Mouse (Mus musculus): ENCODE data around the gene Gadd45g.
"Not testable (repeated sequence)": the region's sequence is repeated elsewhere in the genome, so short reads cannot be mapped to it uniquely, and the experiment has no call there.

The Gadd45g gene

GRCm38 (mm10) chr13:51834520-51834919 lies 12.0 kb upstream of the Gadd45g start:
- DNase-seq, result no peak

GRCm38 (mm10) chr13:51835208-51835607 lies 11.3 kb upstream of the Gadd45g start:
- DNase-seq, result not testable (repeated sequence)

- DNase-seq, result no peak
These were observed 9.1 kb upstream of the Gadd45g start for GRCm38 (mm10) chr13:51837402-51837801.

GRCm38 (mm10) chr13:51839250-51840026 lies 7.0 kb upstream of the Gadd45g start:
- DNase-seq, result peak; percentile 81

- no peak for DNase-seq
These were observed 5.8 kb upstream of the Gadd45g start for GRCm38 (mm10) chr13:51840702-51841101.

DNA sequence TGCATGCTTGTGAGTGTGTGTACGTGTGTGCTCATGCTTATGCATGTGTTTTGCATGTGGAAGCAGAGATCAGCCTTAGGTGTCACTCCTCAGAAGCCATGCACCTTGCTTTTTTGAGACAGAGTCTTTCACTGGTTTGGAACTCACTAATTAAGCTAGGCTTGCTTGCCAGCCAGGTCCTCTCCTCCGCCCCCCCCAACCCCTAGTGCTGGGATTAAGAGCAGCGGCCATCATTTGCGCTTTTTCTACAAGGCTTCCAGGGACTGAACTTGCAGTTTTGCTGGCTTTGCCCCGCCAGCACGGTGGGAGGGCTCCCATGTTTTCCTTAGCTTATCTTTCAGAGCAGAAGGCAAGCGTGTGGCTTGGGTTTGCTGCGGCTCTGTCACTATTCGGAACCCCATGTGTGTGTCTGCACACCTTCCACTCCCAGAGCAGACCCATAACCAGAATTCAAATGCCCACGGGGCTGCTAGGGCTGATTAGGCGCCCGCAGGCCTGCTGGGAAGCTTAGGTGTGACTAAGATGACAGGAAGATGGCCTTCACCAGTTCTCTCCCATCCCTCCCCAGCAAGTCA lies 4.8 kb upstream of the Gadd45g start:
- peak; percentile 50 for DNase-seq

DNA sequence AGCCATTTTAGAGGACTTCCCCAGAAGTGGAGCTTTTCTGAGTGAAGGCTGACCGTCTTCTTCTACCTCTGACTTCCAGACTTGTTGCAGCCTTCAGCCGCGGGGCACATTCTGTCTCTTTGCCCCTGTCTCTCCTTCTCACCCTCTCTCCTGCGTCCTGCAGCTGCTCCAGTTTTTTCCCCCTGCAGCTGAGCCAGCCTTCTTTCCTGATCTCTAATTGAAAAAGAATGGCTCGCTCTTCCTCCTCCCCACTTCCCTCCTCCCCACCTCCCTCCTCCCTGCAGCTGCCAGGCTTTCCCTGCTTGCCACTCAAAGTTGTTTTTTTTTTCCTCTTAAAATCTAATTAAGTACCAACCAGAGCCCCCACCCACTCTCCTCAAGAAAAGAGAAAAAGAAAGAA lies 4.3 kb upstream of the Gadd45g start:
- DNase-seq, result peak; percentile 70

DNA sequence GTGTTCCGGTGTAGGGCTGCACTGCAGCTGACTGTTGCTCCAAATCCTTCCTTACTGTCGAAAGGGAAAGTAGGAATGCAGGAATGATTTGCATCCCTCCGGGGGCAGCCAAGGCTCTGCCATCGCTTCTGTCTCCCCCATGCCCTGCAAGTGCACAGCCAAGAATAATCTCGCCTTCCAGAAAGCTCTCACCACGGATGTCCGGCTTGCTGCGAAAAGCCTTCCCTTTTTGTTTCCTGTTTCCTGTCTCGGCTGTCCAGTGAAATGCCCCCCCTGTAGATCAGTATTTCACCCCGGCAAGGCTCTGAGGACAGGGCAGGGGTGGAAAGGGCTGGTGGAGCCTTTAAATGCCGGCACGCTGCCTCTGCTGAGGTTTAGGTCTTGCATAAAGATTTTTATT lies 3.7 kb upstream of the Gadd45g start:
- peak; percentile 39 for DNase-seq

DNA sequence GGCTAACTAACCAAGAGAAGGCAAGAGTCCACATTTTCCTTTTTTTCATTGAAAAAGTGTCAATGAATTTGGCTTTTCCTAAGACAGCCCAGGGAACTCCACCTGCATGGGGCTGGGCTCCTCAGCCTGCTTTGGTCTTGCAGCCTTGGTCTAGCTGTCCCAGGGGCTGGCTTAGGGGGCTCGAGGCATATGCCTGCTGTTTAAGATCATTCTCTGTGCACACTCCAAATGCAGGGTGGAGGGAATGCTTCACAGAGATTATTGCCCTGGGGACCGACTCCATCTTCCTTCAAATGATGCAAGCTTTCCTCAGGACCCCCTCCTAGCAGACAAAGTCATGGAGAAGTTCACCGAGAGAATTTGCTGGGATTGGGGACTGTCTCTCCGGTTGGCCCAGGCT lies 3.2 kb upstream of the Gadd45g start:
- DNase-seq, result no peak

GRCm38 (mm10) chr13:51844118-51844517 lies 2.4 kb upstream of the Gadd45g start:
- no peak for DNase-seq

DNA sequence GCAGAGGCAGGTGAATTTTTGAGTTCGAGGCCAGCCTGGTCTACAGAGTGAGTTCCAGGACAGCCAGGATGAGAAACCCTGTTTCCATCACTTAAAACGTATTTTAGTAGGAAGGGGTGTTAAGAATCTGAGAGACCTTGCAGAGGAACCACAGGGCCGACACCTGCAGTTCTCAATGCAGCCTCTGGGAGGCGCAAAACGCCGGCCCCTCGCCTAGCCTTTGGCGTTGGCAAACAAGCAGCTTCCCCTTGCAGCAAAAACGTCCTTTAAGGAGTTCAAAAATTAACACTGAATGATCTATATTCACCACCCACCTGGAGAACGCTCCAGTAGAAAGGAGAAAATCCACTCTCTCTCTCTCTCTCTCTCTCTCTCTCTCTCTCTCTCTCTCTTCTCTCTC lies 1.8 kb upstream of the Gadd45g start:
- peak; percentile 70 for DNase-seq

DNA sequence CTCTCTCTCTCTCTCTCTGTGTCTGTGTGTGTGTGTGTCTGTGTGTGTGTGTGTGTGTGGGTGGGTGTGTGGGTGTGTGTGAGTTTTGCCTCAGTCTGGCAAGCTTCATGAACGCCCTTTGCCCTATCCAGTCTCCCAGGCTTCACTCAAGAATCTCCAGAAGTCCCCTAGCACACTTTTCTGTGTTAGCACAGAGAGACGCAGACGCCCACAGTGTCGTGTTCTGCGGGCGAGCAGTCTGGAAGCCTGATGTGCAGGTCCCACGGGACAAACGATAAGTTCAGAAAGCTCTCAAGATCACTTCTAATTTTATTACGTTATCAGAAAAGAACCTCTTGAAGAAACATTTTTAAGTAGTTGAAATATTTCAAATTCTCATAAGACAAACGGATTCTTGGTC lies 1.4 kb upstream of the Gadd45g start:
- DNase-seq, result peak; percentile 38

- DNase-seq, result peak; percentile 94
These were observed 787 bp upstream of the Gadd45g start for GRCm38 (mm10) chr13:51845591-51846191.

DNA sequence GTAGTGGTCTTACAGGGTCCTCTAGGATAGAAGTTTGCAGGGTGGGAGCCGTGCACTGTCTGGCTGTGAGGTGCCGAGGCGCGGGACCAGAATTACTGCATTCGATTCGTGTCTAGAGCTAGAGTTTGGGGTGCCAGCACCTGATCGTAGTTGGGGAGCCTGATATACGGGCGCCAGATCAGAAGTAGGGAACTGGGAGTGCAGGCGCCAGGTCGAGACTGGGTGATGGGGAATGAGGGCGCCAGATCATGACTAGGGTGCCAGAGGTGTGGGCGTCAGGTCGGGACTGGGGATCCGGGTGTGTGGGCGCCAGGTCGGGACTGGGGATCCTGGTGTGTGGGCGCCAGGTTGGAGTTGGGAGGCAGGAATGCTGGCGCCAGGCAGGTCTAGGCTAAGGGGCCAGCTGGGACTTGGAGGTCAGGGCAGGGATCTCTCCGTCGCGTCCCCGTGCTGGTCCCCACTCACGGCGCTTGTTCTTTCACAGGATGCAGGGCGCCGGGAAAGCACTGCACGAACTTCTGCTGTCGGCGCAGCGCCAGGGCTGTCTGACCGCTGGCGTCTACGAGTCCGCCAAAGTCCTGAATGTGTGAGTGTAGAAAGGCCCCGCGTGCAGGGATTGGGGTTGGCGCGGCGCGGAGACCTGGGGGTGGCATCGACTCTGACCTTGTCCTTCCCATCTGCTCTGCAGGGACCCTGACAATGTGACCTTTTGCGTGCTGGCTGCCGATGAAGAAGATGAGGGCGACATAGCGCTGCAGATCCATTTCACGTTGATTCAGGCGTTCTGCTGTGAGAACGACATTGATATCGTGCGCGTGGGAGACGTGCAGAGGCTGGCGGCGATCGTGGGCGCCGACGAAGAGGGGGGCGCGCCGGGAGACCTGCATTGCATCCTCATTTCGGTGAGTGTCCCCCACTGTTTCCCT lies 653 bp downstream of the Gadd45g start:
- DNase-seq, result peak; percentile 76

DNA sequence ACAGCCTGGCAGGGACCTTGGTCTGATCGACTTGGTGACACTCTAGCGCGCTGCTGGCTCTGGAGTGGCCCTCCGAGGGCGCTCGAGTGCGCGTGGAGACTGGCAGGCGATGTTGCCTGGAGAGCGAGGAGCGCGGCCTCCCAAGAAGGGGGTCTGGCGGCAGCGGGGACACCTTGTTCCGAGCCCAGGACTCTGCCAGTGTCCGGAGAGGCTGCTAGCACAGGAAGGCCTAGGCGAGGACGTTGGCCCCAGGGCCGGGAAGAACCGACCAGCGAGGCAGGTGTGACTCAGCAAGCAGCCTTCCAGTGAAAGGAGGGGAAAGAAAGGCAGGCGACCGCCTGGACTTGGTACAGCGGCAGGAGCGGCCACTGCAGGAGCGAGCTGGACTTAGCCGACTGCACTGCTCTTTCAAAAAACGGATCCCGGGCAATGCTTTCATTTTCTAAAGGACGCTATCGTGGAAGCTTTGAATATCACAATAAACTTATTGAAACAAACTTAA lies 1.6 kb downstream of the Gadd45g start:
- peak; percentile 87 for DNase-seq

DNA sequence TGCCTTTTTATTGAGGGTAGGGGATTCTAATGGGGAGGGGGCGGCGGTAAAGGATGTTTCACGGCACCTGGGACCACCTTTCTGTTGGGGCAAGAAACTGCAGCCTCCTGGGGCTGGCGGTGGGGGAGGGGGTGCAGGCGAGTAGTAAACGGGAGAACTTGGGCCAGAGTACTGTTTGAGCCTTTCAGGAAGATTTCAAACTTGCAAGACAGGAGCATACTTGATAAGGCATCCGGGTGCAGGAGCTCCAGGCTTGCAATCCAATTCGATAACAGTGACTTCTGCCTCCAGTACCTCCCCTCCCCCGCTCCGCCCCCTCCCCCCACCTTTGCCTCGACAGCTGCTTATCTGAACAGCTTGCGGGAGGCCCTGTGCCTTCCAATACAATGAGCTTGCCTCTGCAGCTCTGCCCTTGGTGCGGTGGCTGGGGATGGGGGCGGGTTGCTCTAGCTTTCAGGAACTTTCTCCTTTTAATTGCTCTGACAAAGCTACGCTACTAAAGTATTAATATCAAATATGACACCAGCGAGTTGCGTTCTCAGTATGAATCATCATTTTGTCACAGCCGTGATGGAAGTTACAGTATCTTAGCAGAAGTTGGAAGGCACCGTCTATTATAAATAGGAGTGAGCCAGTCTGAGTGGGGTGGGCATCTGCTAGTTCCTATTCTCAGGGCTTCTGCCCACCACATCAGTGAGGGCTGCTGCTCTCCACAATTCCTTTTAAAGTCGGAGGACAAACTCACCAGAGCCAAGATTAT lies 2.2 kb downstream of the Gadd45g start:
- peak; percentile 73 for DNase-seq

- peak; percentile 74 for DNase-seq
These were observed 3.0 kb downstream of the Gadd45g start for GRCm38 (mm10) chr13:51849241-51850033.

GRCm38 (mm10) chr13:51850565-51850964 lies 4.1 kb downstream of the Gadd45g start:
- DNase-seq, result no peak

DNA sequence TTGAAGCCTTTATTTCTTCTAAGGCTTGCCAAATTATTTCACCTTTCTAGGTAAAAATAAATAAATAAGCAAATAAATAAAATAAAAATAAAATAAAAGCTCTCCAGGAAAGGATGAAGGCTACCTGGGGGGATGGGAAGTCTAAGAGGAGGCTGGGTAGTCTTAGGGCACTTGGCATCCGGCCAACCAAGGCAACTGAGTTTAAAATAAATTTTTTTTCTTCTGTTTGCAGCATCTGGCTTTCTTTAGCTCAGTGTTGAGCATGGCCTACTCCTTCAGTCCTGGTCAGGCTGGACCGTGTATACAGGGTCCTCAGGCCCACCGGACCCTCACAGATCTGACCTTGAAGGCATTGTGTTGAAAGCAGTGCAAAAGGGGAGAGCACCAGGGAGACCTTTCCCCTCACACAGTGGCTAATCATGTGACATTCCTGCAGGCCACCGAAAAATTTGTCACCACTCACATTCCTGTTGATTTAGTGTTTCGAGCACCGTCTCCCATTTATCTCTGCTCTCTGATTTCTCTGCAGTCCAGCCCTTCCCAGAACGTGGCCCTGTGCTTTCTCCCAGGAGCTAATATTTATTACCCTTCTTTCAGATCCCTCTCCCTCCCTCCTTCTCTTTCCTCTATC lies 6.2 kb downstream of the Gadd45g start:
- DNase-seq, result peak; percentile 43

Data from embryo, embryonic 11 days (tissue).